In genomic region chr17:24567034-24567779, GRCm38 (mm10) we compare ENCODE assay signal across 10 mouse cellular contexts. TPM values are rescaled to one million over a fixed set of nuclear protein-coding genes. Genes with fewer than 3 reads are reported as not detected.
DNase-seq lines count a peak whose midpoint lies in the region; ATAC-seq and TF ChIP-seq lines count a peak whose summit lies in the region.
"Had no signal": no experiment of that assay in that cellular context is flagged by ENCODE, and none has a peak within 500 bp of the region (broad histone marks: within the 10 kb centered on the region; RNA-seq: fewer than 3 reads in every experiment).

No protein-coding gene starts in this region.

- ATAC-seq in megakaryocyte progenitor cell, adult 5-6 weeks (replicated peaks; ENCODE audit: poor library complexity): peak; percentile 86
- ATAC-seq in megakaryocyte, adult 5-6 weeks (ENCODE audit: poor library complexity, severe bottlenecking): no peak; the same call in 1 of the 2 replicates
- no peak for ATAC-seq in granulocyte monocyte progenitor cell, adult 5-6 weeks (replicated peaks; ENCODE audit: poor library complexity, severe bottlenecking)
- no peak for ATAC-seq in monocyte, adult 5-6 weeks (replicated peaks; ENCODE audit: insufficient number of reproducible peaks, low FRiP score, low TSS enrichment, poor library complexity, severe bottlenecking)
- ATAC-seq: Patski had no signal

- intact Hi-C loops in heart, postnatal 36 days (cut with DNase I): no loop called here

- no peak overlapping the region for H3K27ac ChIP-seq in kidney, adult 2 months (ENCODE audit: insufficient read depth, low read depth, low read length)

- TF ChIP-seq CTCF in kidney, adult 2 months (conservative IDR thresholded peaks at IDR 0.05; ENCODE audit: insufficient read depth, insufficient read length, low read depth, low read length): no peak

- TF ChIP-seq POLR2A in kidney, adult 2 months (IDR thresholded peaks at IDR 0.05; ENCODE audit: low read depth, low read length): no peak

- no peaks in the 10 kb centered on the region for H3K36me3 ChIP-seq in kidney, adult 2 months (ENCODE audit: control insufficient read depth, insufficient read depth, low read length)

- peak; percentile 42 for DNase-seq in kidney, adult 2 months
- no peak for DNase-seq in kidney, adult 9 months
- peak; percentile 36 for DNase-seq in c-Kit-positive CD71-positive TER-119-negative erythroid progenitor cells, embryonic 14.5 days (ENCODE audit: low read depth)
- peak; percentile 59 to 68 for DNase-seq in heart, postnatal 36 days

- no peaks in the 10 kb centered on the region for H3K27me3 ChIP-seq in kidney, adult 2 months (replicated peaks; ENCODE audit: control insufficient read depth, insufficient read depth, low read length)
- H3K27me3 ChIP-seq: Patski had no signal

- no peaks in the 10 kb centered on the region for H3K4me1 ChIP-seq in kidney, adult 2 months (ENCODE audit: control insufficient read depth, insufficient read depth, low read length)

- WGBS in kidney, adult 2 months: 57% methylated on average over 8 of the region's 8 CpGs

- no peak overlapping the region for H3K4me3 ChIP-seq in kidney, adult 2 months (ENCODE audit: insufficient read depth, low read depth, low read length)

RNA-seq across cellular contexts. Expression of gene Pkd1, which starts 17.6 kb away (rescaled TPM):
- 34.6 and 42.9 TPM in 2 replicates for polyA plus RNA-seq in kidney, adult 2 months (2012; rRNA removed)
- 10 to 100 TPM; 45.4 to 45.6 TPM for total RNA-seq in heart, postnatal 36 days (2021)
- 7.4 and 10.6 TPM in 2 replicates for total RNA-seq in megakaryocyte progenitor cell, adult 5-6 weeks (2015)
- total RNA-seq in megakaryocyte progenitor cell, adult 5-6 weeks (2017): 6.2 and 15.1 TPM in 2 replicates
- 7.8 and 10.8 TPM in 2 replicates for total RNA-seq in megakaryocyte, adult 5-6 weeks (2015)
- 13.1 and 19.9 TPM in 2 replicates for total RNA-seq in megakaryocyte, adult 5-6 weeks (2017)
- 18.9 and 19.0 TPM in 2 replicates for total RNA-seq in granulocyte monocyte progenitor cell, adult 5-6 weeks (2014; fragmentation: Nextera tagmentation)
- total RNA-seq in granulocyte monocyte progenitor cell, adult 5-6 weeks (2017): 5.9 and 9.1 TPM in 2 replicates
- 9.1 to 15.7 TPM (median 11.9 TPM) in 3 replicates for total RNA-seq in monocyte, adult 5-6 weeks (2017)

RNA-seq across cellular contexts. Expression of gene Rab26, which starts 33.2 kb away (rescaled TPM):
- 0.56 and 0.58 TPM in 2 replicates for polyA plus RNA-seq in kidney, adult 2 months (2012; rRNA removed)
- total RNA-seq in heart, postnatal 36 days (2021): not detected
- total RNA-seq in megakaryocyte progenitor cell, adult 5-6 weeks (2015): 0.12 and 0.17 TPM in 2 replicates
- total RNA-seq in megakaryocyte progenitor cell, adult 5-6 weeks (2017): 0.14 and 0.71 TPM in 2 replicates
- total RNA-seq in megakaryocyte, adult 5-6 weeks (2015): 0.42 and 0.57 TPM in 2 replicates
- 0.95 and 1.1 TPM in 2 replicates for total RNA-seq in megakaryocyte, adult 5-6 weeks (2017)
- 0.77 TPM in 1 of 2 replicates, not detected in the other for total RNA-seq in granulocyte monocyte progenitor cell, adult 5-6 weeks (2014; fragmentation: Nextera tagmentation)
- 1.1 TPM in 1 of 2 replicates, not detected in the other for total RNA-seq in granulocyte monocyte progenitor cell, adult 5-6 weeks (2017)
- total RNA-seq in monocyte, adult 5-6 weeks (2017): 0.39 TPM in 1 of 3 replicates, not detected in the others
- total RNA-seq: neutrophil, adult 5-6 weeks had no signal

RNA-seq across cellular contexts. Expression of gene Traf7, which starts 39.5 kb away (rescaled TPM):
- polyA plus RNA-seq in kidney, adult 2 months (2012; rRNA removed): 108 and 124 TPM in 2 replicates
- total RNA-seq in heart, postnatal 36 days (2021): 10 to 100 TPM; 45.7 to 51.6 TPM
- 50.9 and 54.7 TPM in 2 replicates for total RNA-seq in megakaryocyte progenitor cell, adult 5-6 weeks (2015)
- total RNA-seq in megakaryocyte progenitor cell, adult 5-6 weeks (2017): 91.7 and 98.9 TPM in 2 replicates
- total RNA-seq in megakaryocyte, adult 5-6 weeks (2015): 46.4 and 48.1 TPM in 2 replicates
- total RNA-seq in megakaryocyte, adult 5-6 weeks (2017): 81.3 and 82.8 TPM in 2 replicates
- 83.9 and 102 TPM in 2 replicates for total RNA-seq in granulocyte monocyte progenitor cell, adult 5-6 weeks (2014; fragmentation: Nextera tagmentation)
- total RNA-seq in granulocyte monocyte progenitor cell, adult 5-6 weeks (2017): 61.5 and 104 TPM in 2 replicates
- 83.2 to 132 TPM (median 118 TPM) in 3 replicates for total RNA-seq in monocyte, adult 5-6 weeks (2017)
